Mouse (Mus musculus): ENCODE data around the gene Nipsnap3a. TPM values are rescaled to one million over a fixed set of nuclear protein-coding genes. Genes with fewer than 3 reads are reported as not detected.
A peak's percentile ranks its signal among the peaks of the same experiment; 100 is the strongest.

Nipsnap3a gene
- not detected in 2 replicates for polyA plus RNA-seq (2015; fragmentation: Nextera tagmentation; extraction: Ambion mirVana)

GRCm38 (mm10) chr4:52989248-52989647, at the start of gene Nipsnap3a:
TSS of gene Nipsnap3a (plus strand) at chr4:52989272.
- WGBS = 27% methylated on average over 12 of the region's 12 CpGs
- H3K4me1 ChIP-seq (replicated peaks; ENCODE audit: control insufficient read depth, insufficient read depth, low read length) = no peaks in the 10 kb centered on the region; the same call in 1 of the 2 replicates
- no peaks in the 10 kb centered on the region for H3K27me3 ChIP-seq (replicated peaks; ENCODE audit: control insufficient read depth, insufficient read depth, low read length)
- no peak for TF ChIP-seq CTCF (IDR thresholded peaks at IDR 0.05; ENCODE audit: low read depth)
- no peak within 1 kb of the TSS for H3K27ac ChIP-seq (ENCODE audit: low read depth, low read length)
- H3K36me3 ChIP-seq (ENCODE audit: control insufficient read depth, insufficient read depth) = no peaks in the 10 kb centered on the region
- H3K9me3 ChIP-seq (ENCODE audit: control insufficient read depth) = no peaks in the 10 kb centered on the region
- no peak for ATAC-seq
- H3K4me3 ChIP-seq (ENCODE audit: low read depth, low read length) = no peak within 1 kb of the TSS
- peak within 1 kb of the TSS; percentile 45; the same call in 1 of the 2 replicates for H3K4me2 ChIP-seq (replicated peaks; ENCODE audit: low read depth)
- H3K9ac ChIP-seq (ENCODE audit: low read depth, low read length) = no peak within 1 kb of the TSS

- H3K27ac ChIP-seq (ENCODE audit: low read depth, low read length) = no peak overlapping the region
- ATAC-seq = no peak
- no peaks in the 10 kb centered on the region for H3K4me1 ChIP-seq (replicated peaks; ENCODE audit: control insufficient read depth, insufficient read depth, low read length)
- TF ChIP-seq CTCF (IDR thresholded peaks at IDR 0.05; ENCODE audit: low read depth) = no peak
- H3K9ac ChIP-seq (ENCODE audit: low read depth, low read length) = no peak overlapping the region
- no peaks in the 10 kb centered on the region for H3K9me3 ChIP-seq (ENCODE audit: control insufficient read depth)
- no peaks in the 10 kb centered on the region for H3K36me3 ChIP-seq (ENCODE audit: control insufficient read depth, insufficient read depth)
- no peak overlapping the region for H3K4me2 ChIP-seq (replicated peaks; ENCODE audit: low read depth)
- no peak overlapping the region for H3K4me3 ChIP-seq (ENCODE audit: low read depth, low read length)
- no peaks in the 10 kb centered on the region for H3K27me3 ChIP-seq (replicated peaks; ENCODE audit: control insufficient read depth, insufficient read depth, low read length)
Measured at GRCm38 (mm10) chr4:52946665-52947064, 42.4 kb upstream of the Nipsnap3a start.

- no peak for TF ChIP-seq CTCF (IDR thresholded peaks at IDR 0.05; ENCODE audit: low read depth)
- 74% methylated on average over 2 of the region's 2 CpGs for WGBS
- no peaks in the 10 kb centered on the region for H3K4me1 ChIP-seq (replicated peaks; ENCODE audit: control insufficient read depth, insufficient read depth, low read length)
- no peaks in the 10 kb centered on the region for H3K36me3 ChIP-seq (ENCODE audit: control insufficient read depth, insufficient read depth)
- H3K27ac ChIP-seq (ENCODE audit: low read depth, low read length) = no peak overlapping the region
- H3K9me3 ChIP-seq (ENCODE audit: control insufficient read depth) = no peaks in the 10 kb centered on the region
- no peak overlapping the region for H3K4me2 ChIP-seq (replicated peaks; ENCODE audit: low read depth)
- H3K9ac ChIP-seq (ENCODE audit: low read depth, low read length) = no peak overlapping the region
- no peak overlapping the region for H3K4me3 ChIP-seq (ENCODE audit: low read depth, low read length)
- H3K27me3 ChIP-seq (replicated peaks; ENCODE audit: control insufficient read depth, insufficient read depth, low read length) = no peaks in the 10 kb centered on the region
- ATAC-seq = no peak
Measured at GRCm38 (mm10) chr4:52949005-52949404, 40.1 kb upstream of the Nipsnap3a start.

- ATAC-seq = no peak
- Histone ChIP-seq H3K9me3 (ENCODE audit: control insufficient read depth) (no peaks in the 10 kb centered on the region), H3K27me3 (replicated peaks; ENCODE audit: control insufficient read depth, insufficient read depth, low read length) (no peaks in the 10 kb centered on the region), H3K4me1 (replicated peaks; ENCODE audit: control insufficient read depth, insufficient read depth, low read length) (no peaks in the 10 kb centered on the region), H3K4me2 (replicated peaks; ENCODE audit: low read depth) (no peak overlapping the region), H3K27ac (ENCODE audit: low read depth, low read length) (no peak overlapping the region), H3K4me3 (ENCODE audit: low read depth, low read length) (no peak overlapping the region), H3K36me3 (ENCODE audit: control insufficient read depth, insufficient read depth) (no peaks in the 10 kb centered on the region), H3K9ac (ENCODE audit: low read depth, low read length) (no peak overlapping the region)
- WGBS = 38% methylated on average over 4 of the region's 4 CpGs
- TF ChIP-seq CTCF (IDR thresholded peaks at IDR 0.05; ENCODE audit: low read depth) = peak; percentile 57
Measured at GRCm38 (mm10) chr4:52958693-52959092, 30.4 kb upstream of the Nipsnap3a start.

GRCm38 (mm10) chr4:52964247-52964646, 24.8 kb upstream of the Nipsnap3a start, which contains the start of gene Olfr270:
TSS of gene Olfr270 (plus strand) at chr4:52964547.
- ATAC-seq = no peak
- Histone ChIP-seq H3K9ac (ENCODE audit: low read depth, low read length) (no peak within 1 kb of the TSS), H3K4me1 (replicated peaks; ENCODE audit: control insufficient read depth, insufficient read depth, low read length) (no peaks in the 10 kb centered on the region), H3K36me3 (ENCODE audit: control insufficient read depth, insufficient read depth) (no peaks in the 10 kb centered on the region), H3K4me2 (replicated peaks; ENCODE audit: low read depth) (no peak within 1 kb of the TSS), H3K4me3 (ENCODE audit: low read depth, low read length) (no peak within 1 kb of the TSS), H3K27me3 (replicated peaks; ENCODE audit: control insufficient read depth, insufficient read depth, low read length) (no peaks in the 10 kb centered on the region), H3K27ac (ENCODE audit: low read depth, low read length) (no peak within 1 kb of the TSS), H3K9me3 (ENCODE audit: control insufficient read depth) (no peaks in the 10 kb centered on the region)
- no peak for TF ChIP-seq CTCF (IDR thresholded peaks at IDR 0.05; ENCODE audit: low read depth)

GRCm38 (mm10) chr4:52985216-52985615, 3.9 kb upstream of the Nipsnap3a start:
- peak; percentile 66 for TF ChIP-seq CTCF (IDR thresholded peaks at IDR 0.05; ENCODE audit: low read depth)
- Histone ChIP-seq H3K4me3 (ENCODE audit: low read depth, low read length) (no peak overlapping the region), H3K36me3 (ENCODE audit: control insufficient read depth, insufficient read depth) (no peaks in the 10 kb centered on the region), H3K9ac (ENCODE audit: low read depth, low read length) (no peak overlapping the region), H3K4me2 (replicated peaks; ENCODE audit: low read depth) (no peak overlapping the region), H3K27me3 (replicated peaks; ENCODE audit: control insufficient read depth, insufficient read depth, low read length) (no peaks in the 10 kb centered on the region), H3K9me3 (ENCODE audit: control insufficient read depth) (no peaks in the 10 kb centered on the region), H3K27ac (ENCODE audit: low read depth, low read length) (no peak overlapping the region), H3K4me1 (replicated peaks; ENCODE audit: control insufficient read depth, insufficient read depth, low read length) (no peaks in the 10 kb centered on the region; the same call in 1 of the 2 replicates)
- 64% methylated on average over 2 of the region's 2 CpGs for WGBS
- no peak for ATAC-seq

GRCm38 (mm10) chr4:52986266-52986665, 2.8 kb upstream of the Nipsnap3a start:
- no peak overlapping the region for H3K4me2 ChIP-seq (replicated peaks; ENCODE audit: low read depth)
- H3K27ac ChIP-seq (ENCODE audit: low read depth, low read length) = no peak overlapping the region
- no peaks in the 10 kb centered on the region for H3K36me3 ChIP-seq (ENCODE audit: control insufficient read depth, insufficient read depth)
- no peak overlapping the region for H3K4me3 ChIP-seq (ENCODE audit: low read depth, low read length)
- no peak for ATAC-seq
- no peak overlapping the region for H3K9ac ChIP-seq (ENCODE audit: low read depth, low read length)
- H3K27me3 ChIP-seq (replicated peaks; ENCODE audit: control insufficient read depth, insufficient read depth, low read length) = no peaks in the 10 kb centered on the region
- H3K9me3 ChIP-seq (ENCODE audit: control insufficient read depth) = no peaks in the 10 kb centered on the region
- 83% methylated on average over 2 of the region's 2 CpGs for WGBS
- TF ChIP-seq CTCF (IDR thresholded peaks at IDR 0.05; ENCODE audit: low read depth) = no peak
- no peaks in the 10 kb centered on the region; the same call in 1 of the 2 replicates for H3K4me1 ChIP-seq (replicated peaks; ENCODE audit: control insufficient read depth, insufficient read depth, low read length)

Measured in intestine, postnatal 0 days (tissue).